Mouse (Mus musculus) brown adipose tissue, adult 24 weeks (tissue): Measurements from ENCODE around the gene Pak2. TPM values are rescaled to one million over a fixed set of nuclear protein-coding genes. Genes with fewer than 3 reads are reported as not detected.
A peak's percentile ranks its signal among the peaks of the same experiment; 100 is the strongest.
"Not testable (repeated sequence)": the region's sequence is repeated elsewhere in the genome, so short reads cannot be mapped to it uniquely, and the experiment has no call there.

ENCODE experiments used
- H3K27ac ChIP-seq: fragments of 200-500 bp; replicated peaks from 2 replicates; pipeline ENCODE4 v1.5.1; 2012; ENCODE audit warnings: low read depth, mild to moderate bottlenecking, low read length
- H3K4me1 ChIP-seq: fragments of 200-500 bp; 2 replicates; pipeline ENCODE4 v1.6.1; 2012; ENCODE audit warnings: low read length, mixed read lengths; ENCODE audit not compliant: control insufficient read depth, insufficient read depth, insufficient read length
- H3K4me3 ChIP-seq: fragments of 200-500 bp; 2 replicates; pipeline ENCODE4 v1.5.1; 2012; ENCODE audit warnings: low read depth, mild to moderate bottlenecking, low read length, moderate library complexity; ENCODE audit not compliant: insufficient read depth
- polyA plus RNA-seq: library from polyadenylated mRNA; stranded (reverse); fragments of >200 nt; gene quantifications from 2 replicates; pipeline ENCODE4 v1.2.4, GENCODE M21; 2012; ENCODE audit not compliant: missing spikeins, insufficient read depth, insufficient read length

The Pak2 gene
- polyA plus RNA-seq, 1 experiment: 24.3 TPM

DNA sequence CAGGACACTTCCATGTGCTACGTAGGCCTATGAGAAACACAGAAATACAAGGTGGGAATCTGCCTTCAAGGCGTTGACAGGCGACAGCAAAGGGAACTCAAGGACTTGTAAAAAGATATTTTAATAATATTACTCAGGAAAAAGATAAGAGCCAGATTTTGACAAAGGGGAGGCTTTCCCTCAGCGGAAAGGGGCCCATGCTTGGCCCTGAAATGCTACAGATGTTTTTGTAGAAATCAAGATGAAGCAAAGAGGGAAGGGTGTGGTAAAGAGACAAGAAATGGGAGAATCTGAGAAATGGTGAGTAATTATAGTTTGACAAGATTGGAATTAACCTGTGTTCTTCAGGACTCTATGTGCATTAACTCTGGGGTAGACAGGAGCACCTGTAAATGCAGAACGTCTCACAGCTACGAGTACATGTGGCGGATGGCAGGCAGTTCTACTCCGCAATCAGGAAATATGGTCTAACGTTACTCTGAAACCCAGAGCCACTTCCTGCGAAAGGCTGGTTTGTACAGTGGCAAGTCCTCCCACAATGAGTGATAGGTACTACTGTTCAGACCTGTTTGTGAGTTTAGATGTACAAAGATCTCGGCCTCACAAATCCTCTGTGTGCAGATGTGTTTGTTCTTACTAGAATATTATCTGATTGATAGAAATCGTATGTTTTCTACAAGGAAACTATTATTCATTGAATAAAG is 28.4 kb upstream of the Pak2 start:
- Histone ChIP-seq H3K4me3 (no peak overlapping the region), H3K27ac (no peak overlapping the region), H3K4me1 (no peaks in the 10 kb centered on the region)

- Histone ChIP-seq H3K4me3 (no peak overlapping the region), H3K27ac (no peak overlapping the region), H3K4me1 (no peaks in the 10 kb centered on the region)
Observed at GRCm38 (mm10) chr16:32105698-32106097, 26.6 kb upstream of the Pak2 start.

DNA sequence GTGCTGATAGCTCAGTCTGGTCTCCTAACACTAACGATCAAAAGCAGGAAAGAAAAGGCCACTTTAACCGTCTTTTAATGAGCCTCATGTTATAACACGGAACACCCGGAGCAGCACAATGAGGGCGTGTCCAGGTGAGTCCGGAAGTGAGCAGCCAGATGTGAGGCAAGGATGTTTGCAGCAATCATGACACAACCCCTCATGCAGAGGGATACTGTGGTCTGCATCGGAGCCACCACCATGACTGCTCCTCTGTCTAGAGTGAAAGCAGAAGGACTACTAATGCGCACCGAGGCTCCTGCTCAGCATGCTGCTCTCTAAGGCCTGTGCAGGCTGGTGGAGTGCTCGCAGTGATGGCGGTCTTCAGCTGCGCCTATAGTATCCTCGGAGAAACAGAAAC is 23.2 kb upstream of the Pak2 start:
- H3K27ac ChIP-seq: no peak overlapping the region
- no peaks in the 10 kb centered on the region for H3K4me1 ChIP-seq
- H3K4me3 ChIP-seq: no peak overlapping the region

DNA sequence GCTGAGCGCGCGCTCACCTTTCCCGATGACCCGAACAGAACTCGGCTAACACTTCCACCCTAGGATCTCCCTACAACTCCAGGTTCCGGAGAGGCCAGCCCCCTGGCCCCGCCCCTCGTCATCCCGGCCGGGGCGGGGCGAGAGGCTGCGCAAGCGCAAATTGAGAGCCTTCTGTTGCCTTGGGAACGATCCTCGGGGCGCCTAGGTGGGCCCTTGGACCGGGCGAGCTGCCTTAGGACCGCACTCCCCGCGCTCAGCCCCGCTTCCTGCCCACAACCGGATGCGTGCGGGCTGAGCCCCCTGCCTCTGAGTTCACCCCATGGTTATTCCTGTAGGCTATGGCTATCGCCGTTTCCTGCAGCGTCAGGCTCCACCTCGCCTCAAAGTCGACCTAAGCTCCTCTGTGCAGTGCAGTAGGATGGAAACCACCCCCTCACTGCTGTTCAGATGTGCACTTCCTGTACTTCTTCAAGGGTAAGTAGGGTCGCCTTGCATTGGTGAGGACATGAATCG is 20.6 kb upstream of the Pak2 start, which contains the start of the genes Pigx and Cep19:
Pigx (minus strand) TSS at position 103 of the 513 bp plus-strand sequence.
Cep19 (plus strand) TSS at position 163 of the 513 bp plus-strand sequence.
- peak within 1 kb of the TSS; percentile 89 for H3K4me3 ChIP-seq
- H3K4me1 ChIP-seq: no peaks in the 10 kb centered on the region
- peak within 1 kb of the TSS; percentile 31; the same call in 1 of the 2 replicates for H3K27ac ChIP-seq

DNA sequence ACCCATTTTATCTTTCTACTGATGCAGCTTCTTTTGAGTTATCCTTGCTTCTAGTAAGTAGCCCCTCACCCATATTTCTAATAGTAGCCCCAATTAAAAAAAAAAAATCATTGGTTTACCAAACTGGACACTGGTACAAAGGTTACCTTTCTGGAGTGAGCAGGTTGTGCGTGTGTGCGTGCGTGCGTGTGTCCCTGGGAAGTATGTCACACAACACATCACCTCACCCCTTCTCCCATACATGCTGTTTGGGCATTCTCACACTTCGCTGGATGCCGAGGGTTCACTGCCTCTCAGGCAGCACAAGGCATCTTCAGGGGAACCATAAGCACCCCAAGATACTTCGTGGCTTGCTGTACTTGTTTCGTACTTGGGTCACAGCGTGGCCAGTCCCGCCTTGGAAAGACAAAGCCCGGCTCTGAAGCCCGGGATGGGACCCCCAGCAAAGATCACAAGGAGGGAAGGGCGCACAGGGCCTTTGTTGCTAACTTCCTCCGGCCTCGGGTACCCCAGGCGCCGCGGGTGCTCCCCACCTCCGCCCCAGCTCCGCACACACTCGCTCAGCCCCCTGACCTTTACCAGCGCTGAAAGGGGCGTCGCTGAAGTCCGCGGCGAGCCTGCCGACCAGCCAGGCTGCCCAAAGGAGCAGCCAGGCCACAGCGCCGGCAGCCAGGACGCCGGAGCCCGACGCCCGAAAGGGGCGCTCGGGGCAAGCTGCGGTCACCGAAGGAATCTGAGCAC is 19.9 kb upstream of the Pak2 start:
- Histone ChIP-seq H3K27ac (peak overlapping the region; percentile 31; the same call in 1 of the 2 replicates), H3K4me1 (no peaks in the 10 kb centered on the region), H3K4me3 (peak overlapping the region; percentile 89)

DNA sequence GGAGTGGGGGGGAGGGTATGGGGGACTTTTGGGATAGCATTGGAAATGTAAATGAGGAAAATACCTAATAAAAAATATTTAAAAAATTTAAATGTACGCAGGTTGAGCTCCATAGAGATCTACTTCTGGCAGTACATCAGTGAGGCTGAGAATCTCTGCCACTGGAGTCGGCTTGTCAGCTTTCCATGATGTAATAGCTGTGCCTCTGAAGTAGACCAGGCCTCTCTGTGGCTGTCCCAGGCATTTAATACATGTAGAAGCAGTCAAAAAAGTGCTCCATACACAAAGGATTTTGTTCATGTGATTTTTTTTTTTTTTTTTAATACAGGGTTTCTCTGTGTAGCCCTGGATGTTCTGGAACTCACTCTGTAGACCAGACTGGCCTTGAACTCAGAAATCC is 18.6 kb upstream of the Pak2 start:
- H3K27ac ChIP-seq, H3K4me3 ChIP-seq, H3K4me1 ChIP-seq: not testable (repeated sequence)

DNA sequence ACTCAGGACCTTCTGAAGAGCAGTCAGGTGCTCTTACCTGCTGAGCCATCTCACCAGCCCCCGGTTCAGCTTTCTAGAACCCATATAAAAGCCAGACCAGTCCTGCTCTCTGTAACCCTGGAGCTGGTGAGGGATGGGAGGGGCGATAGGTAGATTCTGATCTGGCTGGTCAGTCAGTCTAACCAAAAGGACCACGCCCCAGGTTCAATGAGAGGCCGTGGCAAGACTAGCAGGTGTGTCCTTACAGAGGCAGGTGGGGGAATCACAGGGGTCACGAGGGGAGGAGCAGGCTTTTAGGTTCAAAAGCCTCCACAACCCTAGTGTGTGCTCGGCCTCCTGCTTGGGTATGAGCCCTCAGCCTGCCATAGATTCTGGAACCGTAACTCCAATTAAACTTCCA is 12.3 kb upstream of the Pak2 start:
- Histone ChIP-seq H3K4me3 (no peak overlapping the region), H3K4me1 (no peaks in the 10 kb centered on the region), H3K27ac (no peak overlapping the region)

DNA sequence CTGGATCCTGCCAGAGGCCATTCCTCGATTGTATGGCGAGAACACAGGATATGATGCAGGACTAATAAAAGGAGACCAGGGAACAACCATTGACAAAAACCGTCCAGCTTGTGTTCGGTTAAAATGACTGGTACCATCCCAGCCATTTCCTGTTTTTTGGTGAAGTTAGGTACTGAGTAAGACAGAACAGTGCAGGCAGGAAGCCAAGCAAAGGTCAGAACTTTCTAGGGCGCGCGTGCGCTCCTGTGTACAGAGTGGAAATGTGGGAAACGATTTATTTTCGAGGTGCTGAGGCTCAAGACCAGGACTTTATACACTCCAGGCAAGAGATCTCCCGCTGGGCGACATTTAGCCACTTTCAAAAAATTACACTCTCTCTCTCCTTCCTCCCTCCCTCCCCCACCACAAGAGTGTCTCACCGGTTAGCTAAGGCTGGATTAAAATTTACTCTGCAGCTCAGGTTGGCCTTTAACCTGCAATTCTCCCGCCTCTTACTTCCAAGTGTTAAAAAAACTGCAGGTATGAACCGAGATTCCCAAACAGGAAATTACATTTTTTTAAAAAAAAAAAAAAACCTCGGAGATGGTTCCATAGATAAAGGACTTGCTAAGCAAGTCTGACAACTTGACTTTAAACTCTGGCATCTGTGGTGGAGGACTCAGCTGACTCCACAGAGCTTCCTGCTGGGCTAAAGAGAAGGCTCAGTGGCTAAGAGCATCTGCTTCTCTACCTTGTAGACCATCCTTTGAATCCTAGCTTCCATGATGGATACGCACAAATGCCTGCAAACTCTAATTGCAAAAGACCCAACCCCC is 8.7 kb upstream of the Pak2 start:
- H3K4me1 ChIP-seq: no peaks in the 10 kb centered on the region
- H3K27ac ChIP-seq: peak overlapping the region; percentile 66
- H3K4me3 ChIP-seq: peak overlapping the region; percentile 19

DNA sequence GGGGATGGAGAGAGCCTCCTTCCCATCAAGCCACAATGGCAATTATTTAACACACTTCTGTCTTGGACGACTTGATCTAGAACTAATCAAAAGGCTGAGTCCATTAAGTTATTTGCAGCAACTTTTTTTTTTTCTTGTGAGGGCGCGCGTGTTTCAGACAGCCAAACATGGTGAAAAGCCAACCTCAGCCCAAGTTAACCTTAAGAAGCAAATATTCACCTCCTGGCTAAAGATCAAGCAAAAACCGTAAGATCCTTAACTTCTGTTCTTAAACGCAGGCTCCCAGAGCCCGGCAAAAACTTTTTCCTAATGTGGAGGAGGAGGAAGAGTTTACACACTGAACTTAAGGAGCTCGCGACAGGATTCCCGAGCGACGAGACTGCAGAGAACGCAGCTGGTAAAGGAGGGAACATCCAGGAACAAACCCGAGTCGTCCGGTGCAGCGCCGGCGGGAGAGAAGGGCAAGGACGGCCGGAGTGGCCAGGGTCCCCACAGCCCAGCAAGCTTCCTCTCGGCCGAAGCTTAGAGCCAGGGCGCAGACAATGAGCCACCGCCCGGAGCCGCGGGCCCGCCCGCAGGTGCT is 643 bp downstream of the Pak2 start:
- H3K27ac ChIP-seq: peak overlapping the region; percentile 88
- peak overlapping the region; percentile 95 for H3K4me3 ChIP-seq
- peaks cover 13% of the 10 kb centered on the region for H3K4me1 ChIP-seq

DNA sequence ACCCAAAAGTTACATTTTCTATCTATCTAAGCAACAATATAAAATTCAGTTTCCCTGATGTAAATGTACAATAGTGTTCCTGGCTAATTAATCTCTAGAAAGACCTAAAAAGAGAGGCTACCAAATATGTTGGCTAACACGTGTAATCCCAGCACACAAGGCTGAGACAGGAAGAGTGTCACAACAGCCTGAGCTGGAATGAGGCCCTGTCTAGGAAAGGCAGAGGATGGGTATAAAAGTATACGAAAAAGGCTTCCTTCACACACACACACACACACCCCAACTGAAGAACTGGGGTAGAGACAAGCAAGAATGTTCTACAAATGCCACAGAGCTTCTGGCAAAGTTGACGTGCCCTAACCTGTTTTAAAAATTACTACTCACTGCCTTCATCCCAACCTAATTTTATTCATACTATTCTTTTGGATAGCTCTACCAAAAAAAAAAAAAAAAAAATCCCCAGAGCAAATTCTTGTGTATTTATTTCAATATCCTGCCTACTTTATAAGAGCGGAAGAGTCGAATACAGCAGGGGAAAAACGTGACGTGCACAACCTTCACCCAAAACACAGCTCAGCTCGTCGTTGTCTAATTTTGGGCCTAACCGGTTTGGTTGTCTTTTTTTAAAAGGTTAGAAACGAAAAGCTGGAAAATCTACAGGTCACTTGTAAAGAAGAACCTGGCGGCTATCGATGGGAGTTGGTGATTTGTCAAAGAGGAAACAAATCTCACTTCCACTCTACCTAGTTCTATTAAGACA is 1.3 kb downstream of the Pak2 start:
- peak overlapping the region; percentile 88 for H3K27ac ChIP-seq
- peaks cover 13% of the 10 kb centered on the region for H3K4me1 ChIP-seq
- H3K4me3 ChIP-seq: peak overlapping the region; percentile 95

DNA sequence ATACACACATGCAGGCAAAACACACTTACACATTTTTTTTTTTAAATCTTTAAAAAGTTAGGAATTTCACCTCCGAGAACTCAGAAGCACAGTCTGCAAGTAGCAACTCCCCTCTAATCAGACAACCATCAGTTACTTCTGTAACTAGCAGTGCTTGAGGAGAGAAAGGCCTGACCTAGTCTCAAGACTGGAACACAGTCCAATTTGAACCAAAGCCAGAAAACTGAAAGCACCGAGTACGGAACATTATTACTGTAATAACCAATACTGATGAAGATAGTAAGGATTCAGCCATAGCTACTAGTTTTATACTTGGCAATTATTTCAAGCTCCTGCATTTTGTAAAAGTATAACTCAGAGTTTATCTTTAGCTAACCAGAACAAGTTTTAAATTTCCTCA is 2.7 kb downstream of the Pak2 start:
- no peak overlapping the region for H3K4me3 ChIP-seq
- no peak overlapping the region for H3K27ac ChIP-seq
- H3K4me1 ChIP-seq: peaks cover 17% of the 10 kb centered on the region

DNA sequence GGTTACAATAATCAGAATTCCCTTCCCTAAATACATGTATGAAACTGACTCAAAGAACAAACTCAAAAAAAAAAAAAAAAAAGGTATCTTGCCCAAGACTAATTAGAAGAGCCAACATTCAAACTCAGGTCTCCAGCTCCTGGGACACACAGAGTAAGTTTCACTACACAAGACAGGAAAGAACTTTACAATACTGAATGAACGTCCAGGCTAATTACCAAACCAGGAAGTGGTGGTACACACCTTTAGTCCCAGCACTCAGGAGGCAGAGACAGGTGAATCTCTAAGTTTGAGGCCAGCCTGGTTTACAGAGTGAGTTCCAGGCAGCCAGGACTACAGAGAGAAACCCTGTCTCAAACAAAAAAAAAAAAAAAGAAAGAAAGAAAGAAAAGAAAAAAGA is 3.4 kb downstream of the Pak2 start:
- Histone ChIP-seq H3K27ac (no peak overlapping the region), H3K4me1 (peaks cover 19% of the 10 kb centered on the region), H3K4me3 (no peak overlapping the region)

GRCm38 (mm10) chr16:32070070-32070469 is 9.1 kb downstream of the Pak2 start:
- not testable (repeated sequence) for H3K27ac ChIP-seq, H3K4me3 ChIP-seq
- peaks cover 29% of the 10 kb centered on the region for H3K4me1 ChIP-seq
